Mouse (Mus musculus): Measurements from ENCODE around the gene Vasp.

GRCm38 (mm10) chr7:19243858-19244257 lies 27.8 kb downstream of the Vasp start:
- no peak for TF ChIP-seq POLR2A (IDR thresholded peaks at IDR 0.05; ENCODE audit: borderline replicate concordance, low read depth, low read length)
- no peak for TF ChIP-seq CTCF (IDR thresholded peaks at IDR 0.05; ENCODE audit: low read depth, low read length)

Measured in bone marrow macrophage, adult 2 months (primary cell).